Mouse (Mus musculus) hindbrain, embryonic 13.5 days (tissue): Measurements from ENCODE around the gene Foxg1. TPM values are rescaled to one million over a fixed set of nuclear protein-coding genes. Genes with fewer than 3 reads are reported as not detected.
A peak's percentile ranks its signal among the peaks of the same experiment; 100 is the strongest.

Experiments
- ATAC-seq: fragments of 200-750 bp; cut with Nextera tagmentation; 2 replicates; pipeline ENCODE4 v1.8.0; 2017; ENCODE audit warnings: moderate TSS enrichment; ENCODE audit not compliant: low FRiP score
- H3K27ac ChIP-seq: fragments of 300-500 bp; sonication (generic); 2 replicates; pipeline ENCODE4 v1.5.1; 2015; ENCODE audit warnings: inconsistent platforms, mild to moderate bottlenecking, moderate library complexity
- H3K27me3 ChIP-seq: fragments of 300-500 bp; sonication (generic); 2 replicates; pipeline ENCODE4 v1.6.1; 2015; ENCODE audit warnings: mild to moderate bottlenecking, inconsistent platforms
- H3K36me3 ChIP-seq: fragments of 300-500 bp; sonication (generic); 2 replicates; pipeline ENCODE4 v1.6.1; 2015; ENCODE audit warnings: mild to moderate bottlenecking, inconsistent platforms
- H3K4me1 ChIP-seq: fragments of 300-500 bp; sonication (generic); replicated peaks from 2 replicates; pipeline ENCODE4 v1.6.1; 2015; ENCODE audit warnings: inconsistent platforms
- H3K4me2 ChIP-seq: fragments of 300-500 bp; sonication (generic); 2 replicates; pipeline ENCODE4 v1.6.1; 2015; ENCODE audit warnings: inconsistent platforms, mild to moderate bottlenecking, moderate library complexity
- H3K4me3 ChIP-seq: fragments of 300-500 bp; sonication (generic); 2 replicates; pipeline ENCODE4 v1.5.1; 2015; ENCODE audit warnings: mild to moderate bottlenecking, inconsistent platforms
- H3K9ac ChIP-seq: fragments of 300-500 bp; sonication (generic); 2 replicates; pipeline ENCODE4 v1.6.1; 2015; ENCODE audit warnings: mild to moderate bottlenecking, inconsistent platforms
- H3K9me3 ChIP-seq: fragments of 300-500 bp; sonication (generic); 2 replicates; pipeline ENCODE4 v1.6.1; 2016; ENCODE audit warnings: inconsistent platforms
- WGBS: fragments of 180-500 bp; shearing (Covaris S2); methylation state at CpG from one replicate; pipeline ENCODE4 v1.1.7; 2015; 5-methylcytosine and 5-hydroxymethylcytosine counted together
- polyA plus RNA-seq: library from polyadenylated mRNA; unstranded; fragments of >200 nt; fragmentation: Nextera tagmentation; extraction: Ambion mirVana; gene quantifications from 2 replicates; pipeline ENCODE4 v1.2.1, GENCODE M21; 2015

Foxg1 gene
- polyA plus RNA-seq, 1 experiment from 2014 or later = 0.40 TPM

DNA sequence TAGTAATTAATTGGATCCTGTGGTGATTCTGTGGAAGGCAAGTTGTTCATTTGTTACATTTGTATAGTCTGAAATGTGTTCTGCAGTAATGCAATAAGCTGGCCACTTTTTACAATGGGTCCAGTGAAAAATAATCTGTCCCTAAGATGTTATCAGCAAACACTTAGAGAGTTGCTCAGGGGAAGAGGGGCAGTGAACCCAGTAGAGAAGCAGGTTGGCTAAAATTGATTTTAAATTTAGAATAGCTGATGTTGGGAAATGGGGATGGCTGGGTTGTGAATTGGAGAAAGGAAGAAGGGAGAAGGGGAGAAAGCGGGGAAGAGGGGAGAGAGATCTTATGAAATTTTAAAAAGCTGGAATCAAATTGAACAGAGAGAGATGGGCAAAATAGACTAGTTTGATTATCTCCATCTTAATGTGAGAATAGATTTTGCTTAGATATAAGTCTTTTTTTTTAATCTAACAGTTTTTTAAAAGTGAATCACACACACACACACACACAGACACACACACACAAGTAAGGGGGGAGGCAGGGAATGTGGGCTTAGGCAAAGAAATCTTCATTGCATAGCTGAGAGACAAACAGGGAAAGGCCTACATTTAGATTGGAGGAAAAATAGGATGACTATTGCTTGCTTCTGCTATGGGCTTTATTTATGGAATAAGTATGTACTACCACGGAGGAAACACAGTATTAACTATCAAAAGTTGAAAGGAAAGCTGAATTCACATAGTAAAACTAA is 5.6 kb downstream of the Foxg1 start:
- no peaks in the 10 kb centered on the region; the same call in 1 of the 2 replicates for H3K9me3 ChIP-seq
- 12% methylated on average over 2 of the region's 2 CpGs for WGBS
- no peak overlapping the region for H3K27ac ChIP-seq
- H3K9ac ChIP-seq = no peak overlapping the region
- no peak for ATAC-seq
- peaks cover 15% of the 10 kb centered on the region for H3K4me1 ChIP-seq
- H3K4me3 ChIP-seq = no peak overlapping the region
- H3K27me3 ChIP-seq = peaks cover 78% of the 10 kb centered on the region
- no peak overlapping the region for H3K4me2 ChIP-seq
- H3K36me3 ChIP-seq = no peaks in the 10 kb centered on the region

DNA sequence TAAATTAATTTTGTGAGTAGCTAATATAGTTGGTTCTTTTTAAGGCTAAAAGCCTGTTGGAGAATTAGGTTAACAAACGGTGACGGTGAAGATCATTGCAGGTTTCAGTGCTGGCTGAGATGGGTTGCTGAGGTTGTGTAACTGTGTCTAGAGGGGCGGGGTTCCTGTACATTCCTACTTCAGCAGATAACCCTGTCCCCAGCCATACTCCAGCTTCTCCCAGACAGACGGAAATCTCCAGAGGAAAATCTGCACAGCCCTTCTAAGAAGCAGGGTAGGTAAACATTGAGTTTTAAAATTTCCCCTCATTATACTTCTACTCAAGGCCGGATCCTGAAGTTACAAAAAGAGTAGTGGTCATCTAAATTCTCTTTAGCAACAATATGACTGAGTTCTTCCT is 7.2 kb downstream of the Foxg1 start:
- peaks cover 75% of the 10 kb centered on the region for H3K27me3 ChIP-seq
- H3K9ac ChIP-seq = no peak overlapping the region
- no peak overlapping the region for H3K4me2 ChIP-seq
- no peaks in the 10 kb centered on the region for H3K36me3 ChIP-seq
- no peak for ATAC-seq
- peaks cover 6% of the 10 kb centered on the region for H3K4me1 ChIP-seq
- WGBS = 2% methylated on average over 5 of the region's 5 CpGs
- H3K4me3 ChIP-seq = no peak overlapping the region
- H3K9me3 ChIP-seq = no peaks in the 10 kb centered on the region; the same call in 1 of the 2 replicates
- no peak overlapping the region for H3K27ac ChIP-seq

- no peak for ATAC-seq
- H3K9me3 ChIP-seq = no peaks in the 10 kb centered on the region; the same call in 1 of the 2 replicates
- no peak overlapping the region for H3K27ac ChIP-seq
- H3K4me1 ChIP-seq = peaks cover 6% of the 10 kb centered on the region
- H3K4me2 ChIP-seq = no peak overlapping the region
- WGBS = 2% methylated on average over 13 of the region's 13 CpGs
- no peak overlapping the region for H3K4me3 ChIP-seq
- H3K36me3 ChIP-seq = no peaks in the 10 kb centered on the region
- no peak overlapping the region for H3K9ac ChIP-seq
- H3K27me3 ChIP-seq = peaks cover 75% of the 10 kb centered on the region
Observed at GRCm38 (mm10) chr12:49390257-49390656, 7.8 kb downstream of the Foxg1 start.

DNA sequence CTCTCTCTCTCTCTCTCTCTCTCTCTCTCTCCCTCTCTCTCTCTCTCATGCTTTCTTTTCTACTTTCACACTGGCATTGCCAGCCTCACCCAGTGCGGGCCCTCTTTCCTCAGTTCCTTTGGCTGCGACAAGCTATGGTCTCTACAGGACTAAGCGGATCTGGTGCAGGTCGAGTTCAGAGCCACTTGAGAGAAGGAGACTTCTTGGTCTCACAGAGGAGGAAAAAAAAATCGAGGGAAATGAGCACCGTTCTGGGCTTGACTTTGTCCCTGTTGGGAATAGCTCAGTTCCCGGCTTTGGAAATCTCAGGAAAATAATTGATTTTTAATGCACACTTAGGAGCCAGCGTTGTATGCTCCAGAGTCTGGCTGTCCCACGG is 8.5 kb downstream of the Foxg1 start:
- Histone ChIP-seq H3K36me3 (no peaks in the 10 kb centered on the region), H3K4me3 (peak overlapping the region; percentile 25), H3K27me3 (peaks cover 73% of the 10 kb centered on the region), H3K9me3 (no peaks in the 10 kb centered on the region), H3K27ac (no peak overlapping the region), H3K4me1 (peaks cover 6% of the 10 kb centered on the region), H3K9ac (0 out of 2 replicates have a peak overlapping the region, but pooled peaks have one; percentile 24), H3K4me2 (peak overlapping the region; percentile 47)
- ATAC-seq = no peak
- 1% methylated on average over 9 of the region's 9 CpGs for WGBS

DNA sequence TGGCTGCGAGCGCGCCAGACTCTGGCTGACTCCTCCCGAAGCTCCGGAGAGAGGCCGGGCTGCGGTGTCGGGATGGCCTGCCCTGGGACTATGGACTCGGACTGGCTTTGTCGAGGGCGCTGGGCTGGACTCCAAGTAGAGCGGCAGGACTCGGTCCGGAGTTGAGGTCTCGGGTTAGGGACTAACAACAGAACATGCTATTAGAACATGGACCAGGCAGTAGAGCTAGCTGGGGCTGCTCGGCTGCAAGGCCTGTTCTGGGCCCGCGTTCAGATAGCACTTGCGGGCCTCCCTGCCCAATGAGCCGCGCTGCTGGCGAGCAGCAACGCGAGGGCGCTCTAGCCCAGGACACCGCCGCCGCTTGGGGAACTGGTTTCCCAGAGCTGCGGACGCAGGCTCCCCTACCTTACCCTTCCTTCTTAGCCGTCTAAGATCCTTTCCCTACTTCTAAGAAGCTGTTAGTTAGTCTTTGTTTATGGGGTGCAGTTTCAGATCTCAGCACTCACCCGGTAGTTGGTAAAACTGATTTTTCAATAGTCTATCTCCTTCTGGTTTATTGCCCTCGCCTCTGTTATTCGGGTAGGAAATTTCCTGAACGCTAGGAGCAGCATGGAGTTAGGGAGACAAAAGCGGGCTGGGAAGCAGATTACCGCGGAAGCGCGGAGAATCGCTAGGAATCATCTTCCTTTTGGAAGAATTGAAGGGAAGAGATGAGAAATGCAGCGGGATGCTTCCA is 9.0 kb downstream of the Foxg1 start:
- Histone ChIP-seq H3K9me3 (no peaks in the 10 kb centered on the region), H3K36me3 (no peaks in the 10 kb centered on the region), H3K27ac (no peak overlapping the region), H3K4me2 (peak overlapping the region; percentile 47), H3K9ac (0 out of 2 replicates have a peak overlapping the region, but pooled peaks have one; percentile 24), H3K4me1 (peaks cover 6% of the 10 kb centered on the region), H3K4me3 (peak overlapping the region; percentile 25), H3K27me3 (peaks cover 71% of the 10 kb centered on the region)
- WGBS = under 1% methylated on average over 42 of the region's 42 CpGs
- peak; percentile 96 for ATAC-seq

GRCm38 (mm10) chr12:49392041-49392390 is 9.6 kb downstream of the Foxg1 start:
- 2% methylated on average over 10 of the region's 10 CpGs for WGBS
- Histone ChIP-seq H3K9me3 (no peaks in the 10 kb centered on the region), H3K27ac (no peak overlapping the region), H3K4me3 (peak overlapping the region; percentile 25; the same call in 1 of the 2 replicates), H3K36me3 (no peaks in the 10 kb centered on the region), H3K27me3 (peaks cover 75% of the 10 kb centered on the region), H3K4me1 (peaks cover 6% of the 10 kb centered on the region), H3K4me2 (peak overlapping the region; percentile 47; the same call in 1 of the 2 replicates), H3K9ac (no peak overlapping the region)
- no peak for ATAC-seq

- H3K4me3 ChIP-seq = no peak overlapping the region
- H3K27me3 ChIP-seq = peaks cover 80% of the 10 kb centered on the region
- H3K9me3 ChIP-seq = no peaks in the 10 kb centered on the region
- 8% methylated on average over 5 of the region's 5 CpGs for WGBS
- no peak for ATAC-seq
- H3K27ac ChIP-seq = no peak overlapping the region
- no peak overlapping the region for H3K4me2 ChIP-seq
- no peak overlapping the region for H3K9ac ChIP-seq
- no peaks in the 10 kb centered on the region for H3K36me3 ChIP-seq
- H3K4me1 ChIP-seq = peaks cover 6% of the 10 kb centered on the region
Observed at GRCm38 (mm10) chr12:49392876-49393275, 10.4 kb downstream of the Foxg1 start.

- H3K4me1 ChIP-seq = peaks cover 6% of the 10 kb centered on the region
- no peaks in the 10 kb centered on the region for H3K36me3 ChIP-seq
- WGBS = 8% methylated on average over 3 of the region's 3 CpGs
- H3K27ac ChIP-seq = no peak overlapping the region
- ATAC-seq = no peak
- no peaks in the 10 kb centered on the region for H3K9me3 ChIP-seq
- H3K4me2 ChIP-seq = no peak overlapping the region
- no peak overlapping the region for H3K4me3 ChIP-seq
- peaks cover 82% of the 10 kb centered on the region for H3K27me3 ChIP-seq
- H3K9ac ChIP-seq = no peak overlapping the region
Observed at GRCm38 (mm10) chr12:49393639-49394038, 11.2 kb downstream of the Foxg1 start.

DNA sequence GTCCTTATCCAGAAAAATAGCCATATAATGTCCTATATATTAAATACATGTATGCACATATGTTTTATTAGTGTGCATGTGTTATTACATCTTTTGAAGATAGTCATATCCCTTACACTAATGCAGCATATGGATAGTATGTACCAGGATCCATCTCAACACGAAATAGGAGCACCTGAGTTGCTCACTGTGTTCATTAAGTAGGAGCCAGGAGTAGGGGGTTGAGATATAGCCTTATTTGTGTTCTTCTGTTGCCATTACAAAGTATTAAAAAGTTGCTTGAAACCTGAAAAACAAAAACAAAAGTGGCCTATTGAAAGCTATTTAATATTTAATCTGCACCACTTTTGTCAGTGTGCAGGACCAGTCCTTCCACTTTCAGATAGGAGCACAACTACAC is 11.7 kb downstream of the Foxg1 start:
- no peaks in the 10 kb centered on the region for H3K36me3 ChIP-seq
- ATAC-seq = no peak
- 0% methylated on average over 1 of the region's 1 CpGs for WGBS

DNA sequence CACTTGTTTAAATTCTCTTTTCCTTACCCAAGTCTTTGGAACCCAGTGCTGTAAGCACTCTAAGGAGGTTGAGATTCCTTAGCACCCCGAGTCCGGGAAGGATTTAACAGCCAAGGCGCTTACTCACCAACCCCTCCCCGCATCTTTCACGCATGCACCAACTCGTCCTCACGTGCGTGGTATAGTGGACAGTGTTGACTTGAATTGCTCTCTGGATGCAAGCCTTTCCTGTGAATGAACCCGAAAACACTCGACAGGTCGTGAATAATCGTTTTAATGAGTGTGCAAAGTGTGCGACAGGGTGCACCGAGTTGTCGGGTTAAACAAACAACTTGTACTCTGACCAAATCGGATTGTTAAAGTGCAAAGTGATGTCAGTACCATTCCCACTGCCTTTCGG is 12.4 kb downstream of the Foxg1 start:
- ATAC-seq = no peak

More for the DNA sequence above, 11.7 kb downstream of the Foxg1 start:
- Histone ChIP-seq H3K4me1 (peaks cover 6% of the 10 kb centered on the region), H3K27ac (no peak overlapping the region), H3K9me3 (no peaks in the 10 kb centered on the region), H3K4me3 (no peak overlapping the region), H3K4me2 (no peak overlapping the region), H3K9ac (no peak overlapping the region), H3K27me3 (peaks cover 84% of the 10 kb centered on the region)

DNA sequence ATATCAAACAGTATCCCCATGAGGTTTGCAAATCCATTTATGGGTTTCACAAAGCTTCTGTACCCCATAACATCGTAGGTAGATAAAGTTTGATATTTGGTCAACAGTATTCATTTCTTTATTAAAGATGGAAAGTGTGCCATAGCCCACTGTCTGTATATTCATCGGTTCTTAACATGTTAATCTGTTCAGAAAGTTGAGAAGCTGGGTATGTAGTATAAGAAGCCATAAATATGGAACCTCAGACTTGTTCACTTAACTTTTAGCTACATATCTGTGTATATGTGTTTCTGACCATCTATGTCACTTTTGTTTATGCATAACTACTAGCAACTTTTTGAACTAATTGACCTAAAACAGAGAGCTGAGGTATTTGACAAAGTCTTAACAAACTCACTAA is 13.5 kb downstream of the Foxg1 start:
- no peak for ATAC-seq
- peaks cover 7% of the 10 kb centered on the region for H3K4me1 ChIP-seq
- no peaks in the 10 kb centered on the region for H3K9me3 ChIP-seq
- H3K4me3 ChIP-seq = no peak overlapping the region
- 14% methylated on average over 2 of the region's 2 CpGs for WGBS
- H3K4me2 ChIP-seq = no peak overlapping the region
- no peak overlapping the region for H3K27ac ChIP-seq
- H3K27me3 ChIP-seq = peaks cover 82% of the 10 kb centered on the region
- no peaks in the 10 kb centered on the region for H3K36me3 ChIP-seq
- no peak overlapping the region for H3K9ac ChIP-seq

More for the DNA sequence above, 12.4 kb downstream of the Foxg1 start:
- Histone ChIP-seq H3K27ac (no peak overlapping the region), H3K27me3 (peaks cover 82% of the 10 kb centered on the region), H3K4me3 (no peak overlapping the region), H3K4me2 (no peak overlapping the region), H3K9ac (no peak overlapping the region), H3K4me1 (peaks cover 6% of the 10 kb centered on the region), H3K36me3 (no peaks in the 10 kb centered on the region), H3K9me3 (no peaks in the 10 kb centered on the region)
- WGBS = under 1% methylated on average over 17 of the region's 17 CpGs

DNA sequence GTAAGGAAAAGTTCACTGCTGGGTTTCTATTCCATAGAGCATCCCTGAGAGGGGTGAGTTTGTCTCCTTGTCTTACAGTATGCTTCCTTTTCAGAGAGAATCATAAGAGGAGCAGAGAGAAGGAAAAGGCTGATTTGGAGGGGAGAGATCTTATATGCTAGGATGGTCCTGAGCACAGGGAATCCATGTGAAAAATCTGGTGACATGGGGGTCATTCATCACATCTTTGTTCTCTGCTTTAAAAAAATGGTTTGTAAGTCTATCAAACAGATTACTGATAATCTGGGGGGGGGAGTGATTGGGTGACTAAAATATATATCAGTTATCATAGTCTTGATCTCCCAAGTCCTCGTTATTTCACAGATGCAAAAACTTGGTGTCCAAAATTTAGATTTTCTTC is 14.3 kb downstream of the Foxg1 start:
- Histone ChIP-seq H3K27me3 (peaks cover 82% of the 10 kb centered on the region), H3K4me2 (no peak overlapping the region), H3K4me3 (no peak overlapping the region), H3K9me3 (no peaks in the 10 kb centered on the region), H3K27ac (no peak overlapping the region), H3K4me1 (peaks cover 10% of the 10 kb centered on the region), H3K36me3 (no peaks in the 10 kb centered on the region), H3K9ac (no peak overlapping the region)
- WGBS = 21% methylated on average over 1 of the region's 1 CpGs
- no peak for ATAC-seq
